Mouse (Mus musculus): ENCODE results near the gene Slc12a3.
"Not testable (repeated sequence)": the region's sequence is repeated elsewhere in the genome, so short reads cannot be mapped to it uniquely, and the experiment has no call there.

Gene Slc12a3

DNA sequence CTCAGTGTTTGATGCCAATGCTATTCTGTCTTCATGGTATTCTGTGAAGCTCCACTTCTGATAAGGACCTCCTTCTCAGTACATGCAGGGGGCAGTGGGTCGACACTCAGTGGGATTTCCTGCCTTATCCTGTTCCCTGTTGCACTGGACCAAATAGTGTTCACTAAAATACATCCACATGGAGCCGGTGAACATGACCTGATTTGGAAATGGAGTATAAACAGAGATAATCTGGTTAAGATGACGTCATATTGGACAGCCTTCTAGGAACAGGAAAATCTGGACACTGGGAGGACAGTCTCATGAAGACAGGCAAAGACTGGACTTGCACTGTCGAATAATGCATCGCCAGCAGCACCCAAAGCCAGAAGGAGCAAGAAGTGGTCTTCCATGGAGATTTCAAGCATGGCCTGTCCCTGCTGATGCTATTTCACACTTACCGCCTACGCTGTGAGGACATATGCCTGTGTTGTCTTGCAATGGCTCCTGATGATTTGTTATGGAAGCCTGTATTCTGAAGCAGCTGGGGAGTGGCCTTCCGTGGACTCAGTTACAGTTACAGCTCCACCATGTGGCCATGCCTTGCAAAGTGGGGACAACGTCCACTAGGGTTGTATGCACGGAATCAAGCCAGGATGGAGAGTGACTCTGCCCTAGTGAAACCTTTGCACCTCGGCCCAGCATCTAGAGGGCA, 68.1 kb downstream of the Slc12a3 start:
- DNase-seq (ENCODE audit: inconsistent age in 2 of 2, low spot score in 1 of 2) = peak; percentile 54 to 84

DNA sequence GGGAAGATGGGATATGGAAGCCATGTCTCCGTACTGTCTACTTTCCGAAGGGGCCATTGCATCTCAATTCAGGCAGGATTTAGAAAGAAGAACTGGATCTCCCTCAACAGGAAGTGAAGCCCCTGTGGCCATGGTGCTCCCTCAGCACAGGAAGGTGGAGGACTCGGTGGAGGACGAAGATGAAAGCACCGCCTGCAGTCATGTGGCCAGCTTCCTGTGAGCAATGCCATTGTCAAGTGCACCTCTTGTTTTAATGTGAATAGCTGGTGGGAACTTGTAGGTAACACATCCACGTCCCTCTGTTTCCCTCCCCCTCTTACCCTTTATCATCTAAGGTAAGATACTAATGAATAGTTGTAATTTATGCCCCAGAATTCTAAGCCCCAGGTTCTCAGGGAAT, 69.6 kb downstream of the Slc12a3 start:
- DNase-seq (ENCODE audit: inconsistent age in 2 of 2, low spot score in 1 of 2) = no peak

DNA sequence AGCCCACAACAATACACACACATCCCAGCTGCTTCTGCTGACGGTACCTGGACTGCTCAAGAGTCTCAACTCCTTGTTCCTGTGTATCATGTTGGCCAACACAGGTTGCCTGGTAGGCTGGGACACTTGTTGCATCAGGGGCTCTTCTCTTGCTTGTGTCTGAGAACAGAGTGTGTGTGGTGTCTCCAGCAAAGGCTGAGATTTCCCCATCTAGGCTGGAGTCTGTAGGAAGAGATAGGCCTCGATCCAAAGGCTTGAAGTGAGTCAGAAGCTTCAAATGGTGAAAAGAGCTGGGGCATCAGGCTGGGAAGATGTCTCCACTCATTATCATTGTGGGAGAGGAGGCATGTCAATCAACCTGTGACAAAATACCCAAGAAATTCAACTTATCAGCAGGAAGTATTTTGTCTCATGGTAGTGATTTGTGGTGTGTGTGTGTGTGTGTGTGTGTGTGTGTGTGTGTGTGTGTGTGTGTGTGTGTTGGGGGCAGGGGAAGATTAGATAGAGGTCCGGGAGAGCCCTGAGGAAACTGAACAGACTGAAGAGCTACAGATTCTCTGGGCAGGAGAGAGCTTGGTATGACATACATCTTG, 70.5 kb downstream of the Slc12a3 start:
- DNase-seq (ENCODE audit: inconsistent age in 2 of 2, low spot score in 1 of 2) = no peak

DNA sequence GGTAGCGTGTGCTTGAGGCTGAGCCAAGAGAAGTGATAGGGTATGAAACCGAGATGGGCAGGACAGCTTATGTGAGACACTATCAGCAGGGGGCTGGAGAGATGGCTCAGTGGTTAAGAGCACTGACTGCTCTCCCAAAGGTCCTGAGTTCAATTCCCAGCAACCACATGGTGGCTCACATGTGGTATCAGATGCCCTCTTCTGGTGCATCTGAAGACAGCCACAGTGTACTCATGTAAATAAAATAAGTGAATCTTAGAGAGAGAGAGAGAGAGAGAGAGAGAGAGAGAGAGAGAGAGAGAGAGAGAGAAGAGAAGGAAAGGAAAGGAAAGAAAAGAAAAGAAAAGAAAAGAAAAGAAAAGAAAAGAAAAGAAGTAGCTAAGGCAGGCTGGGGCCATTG, 71.0 kb downstream of the Slc12a3 start:
- DNase-seq (ENCODE audit: inconsistent age in 2 of 2, low spot score in 1 of 2) = not testable (repeated sequence)

DNA sequence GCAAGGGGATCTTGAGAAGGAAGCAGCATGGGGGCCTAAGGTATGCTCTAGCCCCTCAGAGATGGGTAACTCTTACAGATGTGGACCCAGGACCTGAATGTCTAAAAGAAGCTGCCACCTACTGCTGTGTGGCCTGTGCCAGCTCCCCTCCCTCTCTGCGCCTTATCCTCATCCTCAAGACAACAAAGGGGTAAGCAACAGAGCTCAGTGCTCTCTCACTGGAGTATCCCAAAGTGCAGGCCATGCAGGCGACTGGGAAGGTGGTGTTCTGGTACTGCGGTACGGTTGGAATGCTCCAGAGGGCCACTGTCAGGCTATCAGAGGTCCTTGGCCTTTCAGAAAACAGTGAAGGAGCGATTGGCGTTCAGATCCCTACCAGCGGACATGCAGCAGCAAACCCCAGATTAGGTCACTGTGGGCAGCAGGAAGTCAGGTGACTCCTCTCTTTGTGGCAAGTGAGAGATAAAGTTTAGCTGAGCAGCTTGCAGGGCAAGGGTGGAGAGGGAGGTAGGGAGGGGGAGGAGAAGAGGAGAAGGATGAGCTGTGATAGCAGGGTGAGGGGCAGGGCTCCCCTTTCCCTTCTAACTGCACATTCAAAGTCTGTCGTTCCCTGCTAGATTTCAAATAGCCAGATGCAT, 79.6 kb downstream of the Slc12a3 start:
- DNase-seq (ENCODE audit: inconsistent age in 2 of 2, low spot score in 1 of 2) = no peak

DNA sequence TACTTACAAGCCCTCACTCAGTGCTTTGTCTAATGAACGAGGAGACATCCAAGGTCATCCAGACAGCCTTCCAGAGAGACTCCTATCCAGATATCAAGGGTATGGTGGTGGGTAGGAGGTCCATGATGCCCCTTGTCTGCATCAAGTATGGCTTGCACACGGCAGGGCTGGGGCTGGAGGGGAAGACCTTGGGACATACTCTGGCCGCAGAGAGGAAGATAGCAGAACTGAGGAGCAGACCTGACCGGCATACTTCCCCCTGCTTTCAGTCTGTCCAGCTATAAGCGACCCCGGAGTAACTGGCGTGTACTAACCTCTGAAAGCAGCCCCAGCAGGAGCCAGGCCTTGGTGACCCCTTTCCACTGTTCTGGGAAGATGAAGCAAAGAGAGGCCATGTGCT, 80.5 kb downstream of the Slc12a3 start:
- no peak for DNase-seq (ENCODE audit: inconsistent age in 2 of 2, low spot score in 1 of 2)

DNA sequence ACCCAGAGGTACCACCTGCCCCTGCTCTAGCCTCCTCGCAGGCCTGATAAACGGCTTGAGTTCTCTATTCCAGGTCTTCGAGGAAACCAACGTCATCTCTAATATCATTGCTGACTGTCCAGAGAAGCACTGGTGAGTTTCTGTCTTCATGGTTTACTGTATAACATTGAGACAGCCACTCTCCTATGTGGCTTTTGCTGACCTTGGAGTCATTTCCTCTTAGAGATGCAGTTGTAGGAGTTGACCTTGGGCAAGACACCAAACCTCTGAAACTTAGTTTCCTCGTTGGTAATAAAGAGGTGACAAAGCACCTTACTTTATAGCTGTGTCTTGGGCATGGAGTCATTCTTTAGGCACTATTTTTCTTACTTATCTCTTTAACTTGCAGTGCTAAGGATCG, 83.5 kb downstream of the Slc12a3 start:
- DNase-seq (ENCODE audit: inconsistent age in 2 of 2, low spot score in 1 of 2) = no peak

DNA sequence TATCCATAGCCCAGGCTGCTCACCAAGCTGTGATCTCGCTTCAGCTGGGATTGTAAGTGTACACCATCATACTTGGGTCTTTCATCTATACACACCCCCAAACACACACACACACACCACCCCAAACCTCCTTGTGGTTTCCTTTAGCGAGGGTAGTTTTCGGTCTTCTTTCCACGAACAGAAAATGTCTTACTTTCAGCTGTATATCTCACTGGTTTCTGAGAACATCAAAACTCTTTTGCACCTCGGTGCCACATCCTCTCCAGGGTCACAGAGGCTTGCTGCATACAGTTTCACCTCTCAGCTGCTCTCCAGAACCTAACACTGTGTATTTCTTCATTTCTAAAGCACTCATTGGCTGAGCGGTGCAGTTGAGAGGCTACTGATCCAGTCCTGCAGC, 84.5 kb downstream of the Slc12a3 start:
- DNase-seq (ENCODE audit: inconsistent age in 2 of 2, low spot score in 1 of 2) = no peak

DNA sequence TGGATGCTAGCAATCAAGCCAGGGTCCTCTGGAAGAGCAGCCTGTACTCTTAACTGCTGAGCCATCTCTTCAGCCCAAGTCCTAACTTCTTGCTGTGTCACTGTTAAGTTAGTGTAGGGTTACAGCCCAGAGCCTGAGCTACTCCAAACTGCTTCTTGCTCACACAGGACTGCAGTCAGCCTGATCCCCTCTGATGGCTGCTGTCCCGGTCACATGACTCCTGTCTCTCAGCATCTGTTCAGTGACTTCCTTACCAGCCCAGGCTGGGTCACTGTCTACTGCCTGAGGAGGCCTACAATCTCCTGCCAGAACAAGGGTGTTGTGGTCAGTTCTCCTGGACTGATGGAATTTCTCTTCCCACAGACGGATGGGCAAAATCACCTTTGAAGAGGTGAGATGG, 86.2 kb downstream of the Slc12a3 start:
- DNase-seq (ENCODE audit: inconsistent age in 2 of 2, low spot score in 1 of 2) = no peak

Measured in adrenal gland, adult (tissue).